Mouse (Mus musculus) megakaryocyte-erythroid progenitor cell, adult 5 weeks (primary cell): ENCODE data around the gene Homer1. TPM values are rescaled to one million over a fixed set of nuclear protein-coding genes. Genes with fewer than 3 reads are reported as not detected.

ENCODE experiments used
- polyA plus RNA-seq: library from polyadenylated mRNA; stranded (reverse); fragments of >175 nt; gene quantifications from 2 replicates; pipeline ENCODE4 v1.2.3, GENCODE M21; 2012

The Homer1 gene
- 3.8 and 4.4 TPM in 2 replicates for polyA plus RNA-seq

GRCm38 (mm10) chr13:93299316-93299715 is at the start of gene Homer1:
Gene Homer1 (plus strand): TSS chr13:93299635.

Other genes starting within 250 kb of the Homer1 start
- gene Cmya5, start 154.9 kb upstream of the Homer1 start, polyA plus RNA-seq, result 0.02 and 0.03 TPM in 2 replicates
- gene Tent2, start 107.2 kb upstream of the Homer1 start, polyA plus RNA-seq, result 25.5 and 34.0 TPM in 2 replicates
- 10.4 and 17.2 TPM in 2 replicates for gene Jmy, start 200.2 kb downstream of the Homer1 start, polyA plus RNA-seq